Mouse (Mus musculus): ENCODE data around the gene Igfbp1. TPM values are rescaled to one million over a fixed set of nuclear protein-coding genes. Genes with fewer than 3 reads are reported as not detected.

Igfbp1 gene
- not detected in 2 replicates for polyA plus RNA-seq (2012; rRNA removed)

DNA sequence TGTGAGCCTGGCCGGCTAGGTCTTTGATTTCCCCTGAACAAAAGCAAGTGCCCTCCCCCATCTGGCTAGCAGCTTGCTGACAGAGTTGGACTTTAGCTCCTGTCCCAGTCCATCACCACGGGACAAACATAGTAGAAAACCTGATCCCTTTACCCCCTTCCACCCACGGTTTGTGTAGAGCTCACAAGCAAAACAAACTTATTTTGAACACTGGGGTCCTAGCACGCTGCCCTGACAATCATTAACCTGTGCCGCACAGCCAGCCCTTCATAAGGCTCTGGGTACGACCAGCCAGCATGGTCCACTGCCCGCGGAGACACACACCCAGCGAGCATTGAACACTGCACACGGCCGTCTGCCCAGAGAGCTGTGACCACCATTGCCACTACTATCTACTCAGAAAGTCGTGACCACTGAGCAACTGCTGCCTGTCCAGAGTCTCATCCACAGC, at the start of gene Igfbp1:
Igfbp1 (plus strand) TSS at position 292 of the 451 bp plus-strand sequence.
- Histone ChIP-seq H3K4me1 (ENCODE audit: control insufficient read depth, insufficient read depth, insufficient read length) (no peaks in the 10 kb centered on the region), H3K27ac (ENCODE audit: insufficient read depth, low read length) (no peak within 1 kb of the TSS), H3K4me3 (ENCODE audit: extremely low read depth, insufficient read depth, insufficient read length) (no peak within 1 kb of the TSS), H3K36me3 (ENCODE audit: control insufficient read depth, insufficient read depth, low read length) (no peaks in the 10 kb centered on the region), H3K27me3 (ENCODE audit: control insufficient read depth, insufficient read depth, low read length) (no peaks in the 10 kb centered on the region)
- TF ChIP-seq POLR2A (IDR thresholded peaks at IDR 0.05; ENCODE audit: low read depth, low read length), result no peak
- no peak for TF ChIP-seq CTCF (IDR thresholded peaks at IDR 0.05; ENCODE audit: extremely low read depth, insufficient read depth, insufficient read length, insufficient replicate concordance)
- DNase-seq (ENCODE audit: low read depth in 1 of 2, low spot score in 2 of 2), result no peak
- 80% methylated on average over 12 of the region's 12 CpGs for WGBS

DNA sequence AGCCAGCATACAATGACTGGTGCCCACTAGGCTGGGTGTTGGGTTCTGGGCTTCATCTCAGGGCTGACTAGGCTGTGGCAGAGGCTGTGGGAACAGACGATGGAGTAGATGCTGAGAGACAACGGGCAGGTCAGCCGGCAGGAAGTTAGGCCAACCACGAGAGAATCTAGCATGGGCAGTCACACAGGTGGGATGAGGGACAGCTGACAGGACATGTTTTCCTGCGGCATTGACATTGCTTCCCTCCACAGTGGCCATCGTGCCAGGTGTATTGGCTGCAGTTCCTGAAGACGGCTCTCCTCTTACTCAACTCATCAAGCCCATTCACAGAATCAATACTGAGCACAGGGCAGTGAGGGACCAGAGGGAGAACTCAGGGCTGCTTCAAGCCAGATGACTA, 49.6 kb upstream of the Igfbp1 start:
- 77% methylated on average over 7 of the region's 7 CpGs for WGBS
- Histone ChIP-seq H3K27me3 (ENCODE audit: control insufficient read depth, insufficient read depth, low read length) (no peaks in the 10 kb centered on the region), H3K36me3 (ENCODE audit: control insufficient read depth, insufficient read depth, low read length) (no peaks in the 10 kb centered on the region), H3K4me3 (ENCODE audit: extremely low read depth, insufficient read depth, insufficient read length) (no peak overlapping the region), H3K4me1 (ENCODE audit: control insufficient read depth, insufficient read depth, insufficient read length) (no peaks in the 10 kb centered on the region), H3K27ac (ENCODE audit: insufficient read depth, low read length) (no peak overlapping the region)
- no peak for TF ChIP-seq POLR2A (IDR thresholded peaks at IDR 0.05; ENCODE audit: low read depth, low read length)
- no peak for TF ChIP-seq CTCF (IDR thresholded peaks at IDR 0.05; ENCODE audit: extremely low read depth, insufficient read depth, insufficient read length, insufficient replicate concordance)
- DNase-seq (ENCODE audit: low read depth in 1 of 2, low spot score in 2 of 2), result no peak

DNA sequence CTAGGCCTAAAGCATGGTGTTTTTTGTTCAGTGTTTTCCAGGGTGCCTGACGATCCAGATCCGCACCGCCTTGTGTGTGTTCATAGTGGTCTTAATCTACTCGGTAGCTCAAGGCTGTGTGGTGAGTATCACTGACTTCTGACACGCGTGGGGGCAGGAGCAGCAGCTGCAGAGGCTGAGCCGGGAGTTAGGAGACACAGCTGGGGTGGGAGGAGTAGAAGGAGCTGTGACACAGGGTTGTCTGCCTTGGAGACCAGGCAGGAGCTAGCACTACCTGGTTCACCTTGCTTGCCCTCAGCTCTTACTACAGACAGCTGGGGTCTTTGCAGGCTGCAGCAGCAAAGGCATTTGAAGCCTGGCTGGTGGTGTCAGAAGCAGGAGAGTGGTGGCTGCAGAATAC, 48.1 kb upstream of the Igfbp1 start:
- no peaks in the 10 kb centered on the region for H3K4me1 ChIP-seq (ENCODE audit: control insufficient read depth, insufficient read depth, insufficient read length)
- no peak for DNase-seq (ENCODE audit: low read depth in 1 of 2, low spot score in 2 of 2)
- no peaks in the 10 kb centered on the region for H3K27me3 ChIP-seq (ENCODE audit: control insufficient read depth, insufficient read depth, low read length)
- H3K4me3 ChIP-seq (ENCODE audit: extremely low read depth, insufficient read depth, insufficient read length), result no peak overlapping the region
- H3K27ac ChIP-seq (ENCODE audit: insufficient read depth, low read length), result no peak overlapping the region
- 82% methylated on average over 7 of the region's 7 CpGs for WGBS
- no peaks in the 10 kb centered on the region for H3K36me3 ChIP-seq (ENCODE audit: control insufficient read depth, insufficient read depth, low read length)
- TF ChIP-seq POLR2A (IDR thresholded peaks at IDR 0.05; ENCODE audit: low read depth, low read length) (no peak), CTCF (IDR thresholded peaks at IDR 0.05; ENCODE audit: extremely low read depth, insufficient read depth, insufficient read length, insufficient replicate concordance) (no peak)

DNA sequence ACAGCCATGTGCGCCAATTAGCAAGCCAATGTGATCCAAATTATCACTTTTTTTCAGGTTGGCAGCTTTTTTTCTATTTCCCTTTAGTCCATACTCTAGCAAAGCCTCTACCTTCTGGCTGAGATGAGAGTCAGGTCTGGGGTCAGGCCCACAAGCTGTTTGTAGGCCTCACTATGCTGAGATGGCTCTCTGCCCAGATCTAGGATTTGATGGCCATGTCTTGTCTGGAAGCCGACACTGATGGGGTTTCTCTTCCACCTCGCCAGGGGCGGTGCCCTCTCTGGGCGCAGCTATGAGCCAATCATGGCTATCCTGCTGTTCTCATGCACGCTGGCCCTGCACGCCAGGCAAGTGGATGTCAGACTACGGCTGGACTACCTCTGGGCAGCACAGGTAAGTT, 47.1 kb upstream of the Igfbp1 start:
- Histone ChIP-seq H3K4me1 (ENCODE audit: control insufficient read depth, insufficient read depth, insufficient read length) (no peaks in the 10 kb centered on the region), H3K27ac (ENCODE audit: insufficient read depth, low read length) (no peak overlapping the region), H3K4me3 (ENCODE audit: extremely low read depth, insufficient read depth, insufficient read length) (no peak overlapping the region), H3K27me3 (ENCODE audit: control insufficient read depth, insufficient read depth, low read length) (no peaks in the 10 kb centered on the region), H3K36me3 (ENCODE audit: control insufficient read depth, insufficient read depth, low read length) (no peaks in the 10 kb centered on the region)
- no peak for TF ChIP-seq POLR2A (IDR thresholded peaks at IDR 0.05; ENCODE audit: low read depth, low read length)
- 92% methylated on average over 8 of the region's 8 CpGs for WGBS
- no peak for DNase-seq (ENCODE audit: low read depth in 1 of 2, low spot score in 2 of 2)

DNA sequence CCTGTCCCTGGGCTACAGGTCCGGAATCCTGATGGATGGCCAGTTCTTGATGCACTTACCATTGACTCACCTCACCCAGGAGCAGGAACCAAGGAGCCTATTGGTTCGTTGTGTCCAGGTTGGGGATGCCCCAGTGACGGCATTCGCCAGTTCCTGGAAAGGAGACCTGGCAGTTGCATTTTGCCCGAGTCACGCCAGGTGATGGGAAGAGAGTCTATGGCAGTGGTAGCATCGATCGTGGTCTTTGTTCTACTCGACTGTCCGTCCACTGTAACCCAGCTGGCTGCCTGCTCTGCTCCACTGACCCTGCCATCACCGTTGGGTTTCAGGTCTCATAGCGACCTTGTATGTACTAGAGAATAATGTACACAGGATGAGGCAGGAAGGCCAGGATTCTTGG, 45.2 kb upstream of the Igfbp1 start:
- no peaks in the 10 kb centered on the region for H3K4me1 ChIP-seq (ENCODE audit: control insufficient read depth, insufficient read depth, insufficient read length)
- H3K4me3 ChIP-seq (ENCODE audit: extremely low read depth, insufficient read depth, insufficient read length), result no peak overlapping the region
- WGBS, result 88% methylated on average over 12 of the region's 12 CpGs
- H3K27ac ChIP-seq (ENCODE audit: insufficient read depth, low read length), result no peak overlapping the region
- no peaks in the 10 kb centered on the region for H3K27me3 ChIP-seq (ENCODE audit: control insufficient read depth, insufficient read depth, low read length)
- no peaks in the 10 kb centered on the region for H3K36me3 ChIP-seq (ENCODE audit: control insufficient read depth, insufficient read depth, low read length)
- TF ChIP-seq POLR2A (IDR thresholded peaks at IDR 0.05; ENCODE audit: low read depth, low read length) (no peak), CTCF (IDR thresholded peaks at IDR 0.05; ENCODE audit: extremely low read depth, insufficient read depth, insufficient read length, insufficient replicate concordance) (no peak)
- DNase-seq (ENCODE audit: low read depth in 1 of 2, low spot score in 2 of 2), result no peak

DNA sequence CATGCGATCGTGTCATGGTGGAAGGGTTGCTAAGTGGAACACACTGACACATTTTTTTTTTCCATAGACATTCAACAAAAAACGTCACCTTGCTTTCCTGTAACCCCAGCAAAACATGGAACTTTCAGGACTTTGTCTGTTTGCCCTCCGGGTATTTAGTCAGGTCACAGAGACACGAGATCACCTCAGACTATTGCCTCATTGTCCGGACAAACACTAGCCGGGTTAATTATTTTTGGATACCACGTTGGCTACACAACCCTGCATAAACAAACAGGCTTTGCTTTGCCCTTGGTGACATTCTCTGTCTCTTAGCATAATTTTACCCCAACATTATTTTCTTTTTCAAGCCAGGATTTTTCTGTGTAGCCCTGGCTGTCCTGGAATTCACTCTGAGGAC, 44.5 kb upstream of the Igfbp1 start:
- Histone ChIP-seq H3K27ac (ENCODE audit: insufficient read depth, low read length) (no peak overlapping the region), H3K36me3 (ENCODE audit: control insufficient read depth, insufficient read depth, low read length) (no peaks in the 10 kb centered on the region), H3K27me3 (ENCODE audit: control insufficient read depth, insufficient read depth, low read length) (no peaks in the 10 kb centered on the region), H3K4me3 (ENCODE audit: extremely low read depth, insufficient read depth, insufficient read length) (no peak overlapping the region), H3K4me1 (ENCODE audit: control insufficient read depth, insufficient read depth, insufficient read length) (no peaks in the 10 kb centered on the region)
- no peak for DNase-seq (ENCODE audit: low read depth in 1 of 2, low spot score in 2 of 2)
- WGBS, result 86% methylated on average over 8 of the region's 8 CpGs
- TF ChIP-seq CTCF (IDR thresholded peaks at IDR 0.05; ENCODE audit: extremely low read depth, insufficient read depth, insufficient read length, insufficient replicate concordance), result no peak
- TF ChIP-seq POLR2A (IDR thresholded peaks at IDR 0.05; ENCODE audit: low read depth, low read length), result no peak

DNA sequence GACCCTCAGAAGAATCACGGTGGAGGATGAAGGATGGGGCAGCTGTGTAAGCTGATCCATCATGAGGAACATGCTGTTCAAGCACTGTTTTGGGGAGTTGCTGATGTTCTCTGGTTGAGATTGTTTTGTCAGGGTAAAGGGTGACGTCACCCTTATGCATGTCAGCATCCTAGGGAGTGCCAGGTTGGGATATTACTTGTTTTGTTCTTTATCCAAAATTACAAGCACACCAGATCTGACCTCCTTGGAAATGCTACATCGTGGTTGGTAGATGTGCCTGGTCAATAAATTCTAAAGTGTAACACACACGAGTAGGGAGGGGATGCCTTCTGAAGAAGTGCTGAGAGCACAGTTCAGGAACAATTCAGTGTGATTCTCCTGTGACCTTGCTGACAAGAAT, 41.2 kb upstream of the Igfbp1 start:
- no peaks in the 10 kb centered on the region for H3K27me3 ChIP-seq (ENCODE audit: control insufficient read depth, insufficient read depth, low read length)
- DNase-seq (ENCODE audit: low read depth in 1 of 2, low spot score in 2 of 2), result no peak
- H3K4me1 ChIP-seq (ENCODE audit: control insufficient read depth, insufficient read depth, insufficient read length), result no peaks in the 10 kb centered on the region
- H3K27ac ChIP-seq (ENCODE audit: insufficient read depth, low read length), result no peak overlapping the region
- TF ChIP-seq CTCF (IDR thresholded peaks at IDR 0.05; ENCODE audit: extremely low read depth, insufficient read depth, insufficient read length, insufficient replicate concordance), result no peak
- no peak for TF ChIP-seq POLR2A (IDR thresholded peaks at IDR 0.05; ENCODE audit: low read depth, low read length)
- 76% methylated on average over 4 of the region's 4 CpGs for WGBS
- no peaks in the 10 kb centered on the region for H3K36me3 ChIP-seq (ENCODE audit: control insufficient read depth, insufficient read depth, low read length)
- no peak overlapping the region for H3K4me3 ChIP-seq (ENCODE audit: extremely low read depth, insufficient read depth, insufficient read length)

Measured in spleen, adult 2 months (tissue).